Mouse (Mus musculus) CH12.LX (cell line): Measurements from ENCODE around the gene Bfsp2. TPM values are rescaled to one million over a fixed set of nuclear protein-coding genes. Genes with fewer than 3 reads are reported as not detected.

ENCODE experiments used
- DNase-seq: peaks from one replicate; pipeline ENCODE4 v3.0.0-alpha.2; 2013; ENCODE audit errors: extremely low read depth
- H3K27ac ChIP-seq: 2 replicates; pipeline ENCODE4 v1.5.1; 2012; ENCODE audit warnings: low read depth, mild to moderate bottlenecking, control low read depth, moderate library complexity; ENCODE audit not compliant: insufficient read depth
- H3K27me3 ChIP-seq: replicated peaks from 2 replicates; pipeline ENCODE3; 2012; ENCODE audit warnings: inconsistent platforms
- H3K36me3 ChIP-seq, 2 experiments: replicated peaks in 1 of 2; 2 replicates each; pipeline versions ENCODE3 to v1.6.1; 2012; ENCODE audit warnings: inconsistent platforms in 1 of 2, low read length in 1 of 2, mild to moderate bottlenecking in 1 of 2, mixed read lengths in 1 of 2, moderate library complexity in 1 of 2; ENCODE audit not compliant: control insufficient read depth in 1 of 2, insufficient read depth in 1 of 2
- H3K4me1 ChIP-seq, 2 experiments: 2 replicates each; pipeline ENCODE4 v1.6.1; 2012; ENCODE audit warnings: inconsistent platforms in 1 of 2, moderate library complexity in 1 of 2; ENCODE audit not compliant: insufficient read depth in 2 of 2, control insufficient read depth in 1 of 2
- H3K4me2 ChIP-seq: 2 replicates; pipeline ENCODE4 v1.6.1; 2012; ENCODE audit warnings: low read depth, mild to moderate bottlenecking, control low read depth; ENCODE audit not compliant: poor library complexity, insufficient read depth, severe bottlenecking
- H3K4me3 ChIP-seq, 3 experiments: fragments of 150-350 bp in 1 of 3; sonication (generic) in 1 of 3; replicated peaks in 1 of 3; 2 replicates each; pipeline versions ENCODE3 to v1.5.1; 2011 to 2012; ENCODE audit warnings: low read depth in 2 of 3, low read length in 2 of 3, mild to moderate bottlenecking in 2 of 3, moderate library complexity in 2 of 3, control low read depth in 1 of 3, improper control_type of control experiment in 1 of 3, inconsistent platforms in 1 of 3, mixed read lengths in 1 of 3; ENCODE audit not compliant: poor library complexity in 1 of 3
- H3K79me2 ChIP-seq: replicated peaks from 2 replicates; pipeline ENCODE4 v1.6.1; 2012; ENCODE audit warnings: mild to moderate bottlenecking, moderate library complexity; ENCODE audit not compliant: control insufficient read depth, poor library complexity, insufficient read depth, severe bottlenecking; ENCODE audit errors: extremely low read depth
- H3K9ac ChIP-seq: 2 replicates; pipeline ENCODE4 v1.6.1; 2012; ENCODE audit warnings: low read depth, mild to moderate bottlenecking, control low read depth, moderate library complexity; ENCODE audit not compliant: insufficient read depth
- H3K9me3 ChIP-seq: replicated peaks from 2 replicates; pipeline ENCODE3; 2012; ENCODE audit warnings: low read length, inconsistent platforms, mixed read lengths
- CHD1 ChIP-seq: IDR thresholded peaks from 2 replicates; pipeline ENCODE4 v1.6.1; 2012; ENCODE audit warnings: low read depth, low read length, improper control_type of control experiment, inconsistent platforms
- CHD2 ChIP-seq: IDR thresholded peaks from 2 replicates; pipeline ENCODE4 v1.6.1; 2011; ENCODE audit warnings: low read length, improper control_type of control experiment
- CTCF ChIP-seq, 2 experiments: IDR thresholded peaks in 1 of 2; conservative IDR thresholded peaks in 1 of 2; 2 replicates each; pipeline ENCODE4 v1.5.1; 2011 to 2012; ENCODE audit warnings: low read depth in 2 of 2, low read length in 2 of 2, improper control_type of control experiment in 1 of 2, inconsistent platforms in 1 of 2, mild to moderate bottlenecking in 1 of 2, moderate library complexity in 1 of 2
- GABPA ChIP-seq: IDR thresholded peaks from 2 replicates; pipeline ENCODE4 v1.6.1; 2012; ENCODE audit warnings: low read depth, low read length, improper control_type of control experiment, inconsistent platforms; ENCODE audit not compliant: insufficient replicate concordance
- KAT2A ChIP-seq: IDR thresholded peaks from 2 replicates; pipeline ENCODE4 v1.6.1; 2012; ENCODE audit warnings: low read length, improper control_type of control experiment, inconsistent platforms; ENCODE audit not compliant: insufficient replicate concordance
- MAFK ChIP-seq: IDR thresholded peaks from 2 replicates; pipeline ENCODE4 v1.6.1; 2011; ENCODE audit warnings: low read length, improper control_type of control experiment; ENCODE audit not compliant: insufficient replicate concordance
- MXI1 ChIP-seq: IDR thresholded peaks from 2 replicates; pipeline ENCODE4 v1.6.1; 2011; ENCODE audit warnings: mild to moderate bottlenecking, low read depth, low read length, improper control_type of control experiment
- NRF1 ChIP-seq: IDR thresholded peaks from 2 replicates; pipeline ENCODE4 v1.6.1; 2014; ENCODE audit warnings: low read depth, mild to moderate bottlenecking, inconsistent platforms, low read length, improper control_type of control experiment, moderate library complexity
- POLR2A ChIP-seq: IDR thresholded peaks from 2 replicates; pipeline ENCODE4 v1.6.1; 2011; ENCODE audit warnings: low read depth, mild to moderate bottlenecking, improper control_type of control experiment, low read length
- POLR2AphosphoS2 ChIP-seq: IDR thresholded peaks from 2 replicates; pipeline ENCODE4 v1.6.1; 2011; ENCODE audit warnings: low read depth, low read length, improper control_type of control experiment
- UBTF ChIP-seq: IDR thresholded peaks from 2 replicates; pipeline ENCODE4 v1.6.1; 2012; ENCODE audit warnings: low read depth, mild to moderate bottlenecking, inconsistent platforms, low read length, improper control_type of control experiment, moderate library complexity
- ZKSCAN1 ChIP-seq: IDR thresholded peaks from 2 replicates; pipeline ENCODE4 v1.6.1; 2012; ENCODE audit warnings: low read depth, inconsistent platforms, low read length, improper control_type of control experiment, borderline replicate concordance
- ZNF384 ChIP-seq: IDR thresholded peaks from 2 replicates; pipeline ENCODE4 v1.6.1; 2012; ENCODE audit warnings: low read depth, low read length, improper control_type of control experiment, inconsistent platforms
- dilution Hi-C: fragments of 300-500 bp; cut with MboI; formaldehyde crosslinking; loops from 2 replicates; pipeline ENCODE4 v1.14.3; 2020; ENCODE audit warnings: low sequenced_read_pairs; ENCODE audit not compliant: extremely low pct_unique_long_range_greater_than_20kb, extremely low pct_ligation_motif_present
- in situ Hi-C: fragments of 300-500 bp; cut with MboI; formaldehyde crosslinking; loops from 3 replicates; pipeline ENCODE4 v1.14.3; 2019; ENCODE audit warnings: low sequenced_read_pairs, low pct_ligation_motif_present, low pct_unique_long_range_greater_than_20kb, mixed read lengths
- polyA plus RNA-seq: library from polyadenylated mRNA; unstranded; fragments of >175 nt; gene quantifications from 2 replicates; pipeline ENCODE4 v1.2.1, GENCODE M21; 2012; ENCODE audit warnings: low read depth; ENCODE audit not compliant: insufficient read length
- total RNA-seq, 2 experiments: library from RNA; depleted of rRNA; stranded (reverse); fragments of 300-350 nt in 1 of 2; fragments of >200 nt in 1 of 2; gene quantifications; 2 replicates each; pipeline ENCODE4 v1.2.3; 2012 to 2014

The Bfsp2 gene
- total and polyA plus RNA-seq, 3 experiments, result 0.64 to 4.8 (median 3.4) TPM

- Histone ChIP-seq H3K79me2 (no peaks in the 10 kb centered on the region), H3K4me1 (no peaks in the 10 kb centered on the region), H3K4me3 (no peak overlapping the region), H3K27ac (no peak overlapping the region), H3K9ac (no peak overlapping the region), H3K36me3 (no peaks in the 10 kb centered on the region), H3K9me3 (peaks cover 3% of the 10 kb centered on the region), H3K27me3 (peaks cover 4% of the 10 kb centered on the region), H3K4me2 (no peak overlapping the region)
- TF ChIP-seq CHD2, result no peak
- TF ChIP-seq POLR2AphosphoS2, result no peak
- TF ChIP-seq NRF1, result no peak
- TF ChIP-seq MXI1, result no peak
- no peak for TF ChIP-seq MAFK
- TF ChIP-seq ZNF384, result no peak
- TF ChIP-seq POLR2A, result no peak
- no peak for TF ChIP-seq ZKSCAN1
- TF ChIP-seq UBTF, result no peak
- DNase-seq, result no peak
- dilution Hi-C loops, result no loop called here
- in situ Hi-C loops, result no loop called here
These were observed 88.3 kb downstream of the Bfsp2 start for GRCm38 (mm10) chr9:103391796-103392372.

DNA sequence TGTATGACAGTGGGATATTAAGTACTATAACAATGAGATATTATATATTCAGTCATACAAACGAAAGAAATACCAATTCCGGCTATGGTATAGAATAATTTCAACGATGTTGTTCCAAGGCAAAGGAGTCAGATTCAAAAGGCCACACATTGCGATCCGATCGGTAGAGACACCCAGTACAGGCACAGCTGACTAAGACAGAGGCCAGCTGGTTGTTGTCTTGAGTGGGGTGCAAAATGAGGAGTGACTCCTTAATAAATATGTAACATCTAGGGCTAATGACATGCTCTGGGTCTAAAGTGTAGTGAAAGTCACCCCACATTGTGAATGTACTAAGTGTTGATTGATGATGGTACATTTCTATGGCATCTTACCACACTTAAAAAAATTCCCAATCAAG, 91.0 kb downstream of the Bfsp2 start:
- in situ Hi-C loops, result no loop called here
- Histone ChIP-seq H3K36me3 (no peaks in the 10 kb centered on the region), H3K27me3 (peaks cover 4% of the 10 kb centered on the region), H3K4me2 (no peak overlapping the region), H3K27ac (no peak overlapping the region), H3K79me2 (no peaks in the 10 kb centered on the region), H3K9me3 (no peaks in the 10 kb centered on the region), H3K4me1 (peaks cover 4 to 7% of the 10 kb centered on the region in 2 experiments), H3K9ac (no peak overlapping the region), H3K4me3 (no peak overlapping the region)
- DNase-seq, result no peak
- no peak for TF ChIP-seq GABPA
- TF ChIP-seq CHD1, result no peak
- dilution Hi-C loops, result no loop called here

GRCm38 (mm10) chr9:103387011-103387653, 93.1 kb downstream of the Bfsp2 start:
- DNase-seq, result no peak
- Histone ChIP-seq H3K27ac (no peak overlapping the region), H3K79me2 (no peaks in the 10 kb centered on the region), H3K9me3 (no peaks in the 10 kb centered on the region), H3K27me3 (peaks cover 4% of the 10 kb centered on the region), H3K4me3 (no peak overlapping the region), H3K9ac (no peak overlapping the region), H3K36me3 (no peaks in the 10 kb centered on the region), H3K4me2 (no peak overlapping the region)
- dilution Hi-C loops (no loop called here), in situ Hi-C loops (no loop called here)
- TF ChIP-seq POLR2AphosphoS2, result no peak
- no peak for TF ChIP-seq KAT2A
- no peak for TF ChIP-seq CTCF (conservative IDR thresholded peaks at IDR 0.05 in 1 of 2, IDR thresholded peaks at IDR 0.05 in 1 of 2; ENCODE audit: low read depth in 2 of 2, low read length in 2 of 2)
- TF ChIP-seq, all 38 proteins: peak for 0
- H3K4me1 ChIP-seq, result peaks cover 12 to 22% of the 10 kb centered on the region in 2 experiments
